ENCODE assay signal across 22 mouse cellular contexts in genomic region chr5:4234505-4234904, GRCm38 (mm10). TPM values are rescaled to one million over a fixed set of nuclear protein-coding genes. Genes with fewer than 3 reads are reported as not detected.
DNase-seq lines count a peak whose midpoint lies in the region; ATAC-seq lines count a peak whose summit lies in the region.
"Had no signal": no experiment of that assay in that cellular context is flagged by ENCODE, and none has a peak within 500 bp of the region (broad histone marks: within the 10 kb centered on the region; RNA-seq: fewer than 3 reads in every experiment).

No protein-coding gene starts in this region.

- no peak overlapping the region for H3K4me3 ChIP-seq in intestine, embryonic 16.5 days (ENCODE audit: low read length)
- H3K4me3 ChIP-seq: gastrocnemius, adult 2 months; heart, embryonic 13.5 days; hindbrain, embryonic 15.5 days; limb, embryonic 12.5 days; liver, embryonic 13.5 days; neural tube, embryonic 12.5 days had no signal

- H3K9ac ChIP-seq in intestine, embryonic 16.5 days (ENCODE audit: low read depth, low read length), result no peak overlapping the region
- H3K9ac ChIP-seq: heart, embryonic 13.5 days; hindbrain, embryonic 15.5 days; limb, embryonic 12.5 days; liver, embryonic 13.5 days; neural tube, embryonic 12.5 days had no signal

- H3K4me2 ChIP-seq in intestine, embryonic 16.5 days (ENCODE audit: low read depth, low read length), result no peak overlapping the region
- H3K4me2 ChIP-seq: heart, embryonic 13.5 days; hindbrain, embryonic 15.5 days; limb, embryonic 12.5 days; liver, embryonic 13.5 days; neural tube, embryonic 12.5 days had no signal

- H3K9me3 ChIP-seq in intestine, embryonic 16.5 days (ENCODE audit: control insufficient read depth, low read length), result no peaks in the 10 kb centered on the region
- H3K9me3 ChIP-seq: heart, embryonic 13.5 days; hindbrain, embryonic 15.5 days; limb, embryonic 12.5 days; liver, embryonic 13.5 days; neural tube, embryonic 12.5 days had no signal

- no peak for ATAC-seq in intestine, embryonic 16.5 days
- ATAC-seq in megakaryocyte progenitor cell, adult 5-6 weeks (replicated peaks; ENCODE audit: poor library complexity), result no peak
- ATAC-seq: midbrain, embryonic 16.5 days had no signal

- 87% methylated on average over 2 of the region's 2 CpGs for WGBS in intestine, embryonic 16.5 days

- H3K27ac ChIP-seq in intestine, embryonic 16.5 days (ENCODE audit: low read length), result no peak overlapping the region
- H3K27ac ChIP-seq: gastrocnemius, adult 2 months; heart, embryonic 13.5 days; hindbrain, embryonic 15.5 days; limb, embryonic 12.5 days; liver, embryonic 13.5 days; neural tube, embryonic 12.5 days had no signal

- H3K27me3 ChIP-seq in intestine, embryonic 16.5 days (replicated peaks; ENCODE audit: control insufficient read depth, insufficient read depth, low read length), result no peaks in the 10 kb centered on the region
- H3K27me3 ChIP-seq: heart, embryonic 13.5 days; hindbrain, embryonic 15.5 days; limb, embryonic 12.5 days; liver, embryonic 13.5 days; neural tube, embryonic 12.5 days had no signal

- peak; percentile 12 to 70 for DNase-seq in adrenal gland, adult (ENCODE audit: inconsistent age in 2 of 2, low spot score in 1 of 2)
- no peak for DNase-seq in adrenal gland, postnatal 4 days (ENCODE audit: low spot score in 2 of 2)
- peak; percentile 19 to 78 for DNase-seq in layer of hippocampus, adult 18-20 months (ENCODE audit: low spot score in 2 of 2)
- no peak for DNase-seq in layer of hippocampus, postnatal 10 days (ENCODE audit: low spot score in 2 of 2)
- peak; percentile 49 for DNase-seq in NIH3T3 (ENCODE audit: low read depth)
- DNase-seq in layer of hippocampus, adult 9-10 months (ENCODE audit: low spot score), result peak; percentile 54
- DNase-seq: cerebellum, adult 9-10 months; gastrocnemius, adult 2 months; heart, adult 11 months; heart, postnatal 36 days; kidney, adult 11 months; kidney, postnatal 10 days; liver, embryonic 13.5 days; right cerebral cortex, postnatal 4 days; thymus, postnatal 36 days had no signal

- no peaks in the 10 kb centered on the region for H3K36me3 ChIP-seq in intestine, embryonic 16.5 days (ENCODE audit: control insufficient read depth, insufficient read depth, low read length)
- H3K36me3 ChIP-seq: heart, embryonic 13.5 days; hindbrain, embryonic 15.5 days; limb, embryonic 12.5 days; liver, embryonic 13.5 days; neural tube, embryonic 12.5 days had no signal

- H3K4me1 ChIP-seq in intestine, embryonic 16.5 days (ENCODE audit: control insufficient read depth, insufficient read depth, low read length), result no peaks in the 10 kb centered on the region
- H3K4me1 ChIP-seq: heart, embryonic 13.5 days; hindbrain, embryonic 15.5 days; limb, embryonic 12.5 days; liver, embryonic 13.5 days; neural tube, embryonic 12.5 days had no signal

RNA-seq across cellular contexts. Expression of gene Mterf1b, which starts 42.3 kb away (rescaled TPM):
- total RNA-seq in adrenal gland, postnatal 4 days (2021), result 1 to 10 TPM; 6.5 to 8.1 TPM
- 1 to 10 TPM; 5.7 to 6.4 TPM for total RNA-seq in layer of hippocampus, adult 18-20 months (2021)
- total RNA-seq in layer of hippocampus, postnatal 10 days (2021), result 1 to 10 TPM; 4.7 to 5.3 TPM
- 3.3 and 3.7 TPM in 2 replicates for polyA plus RNA-seq in intestine, embryonic 16.5 days (2015; fragmentation: Nextera tagmentation; extraction: Ambion mirVana)
- 3.7 and 3.9 TPM in 2 replicates for total RNA-seq in megakaryocyte progenitor cell, adult 5-6 weeks (2015)
- total RNA-seq in megakaryocyte progenitor cell, adult 5-6 weeks (2017), result 1.4 and 5.0 TPM in 2 replicates

Comparison
In these comparisons a context has a peak if more than half of its experiments do, and no peak if none do; other contexts are left out.
1. DNase-seq: peak in adrenal gland, adult (2 of 2), layer of hippocampus, adult 18-20 months (2 of 2), NIH3T3 (single experiment) and layer of hippocampus, adult 9-10 months (single experiment); none in adrenal gland, postnatal 4 days (0 of 2) and layer of hippocampus, postnatal 10 days (0 of 2).